Mouse (Mus musculus) activated CD4-positive, CD25-positive, alpha-beta regulatory T cell, adult 4 months (primary cell): ENCODE results near the gene Elk3. TPM values are rescaled to one million over a fixed set of nuclear protein-coding genes. Genes with fewer than 3 reads are reported as not detected.

Experiments used
- ATAC-seq: one replicate; pipeline ENCODE4 v1.8.0; 2017
- polyA plus RNA-seq, 2 experiments: library from polyadenylated mRNA; unstranded; fragments of 100-300 nt; shearing (Covaris generic); gene quantifications; one replicate each; pipeline ENCODE4 v1.2.1; 2017

The Elk3 gene
- polyA plus RNA-seq, 2 experiments from 2014 or later: 30.4 to 37.0 TPM

- no peak for ATAC-seq
Observed at GRCm38 (mm10) chr10:93293621-93294020, 17.3 kb downstream of the Elk3 start.

GRCm38 (mm10) chr10:93291843-93292242 is 19.1 kb downstream of the Elk3 start:
- peak; percentile 76 for ATAC-seq

- no peak for ATAC-seq
Observed at GRCm38 (mm10) chr10:93291352-93291751, 19.6 kb downstream of the Elk3 start.

GRCm38 (mm10) chr10:93289404-93289803 is 21.5 kb downstream of the Elk3 start:
- no peak for ATAC-seq

GRCm38 (mm10) chr10:93288336-93288735 is 22.6 kb downstream of the Elk3 start:
- ATAC-seq: no peak

GRCm38 (mm10) chr10:93287551-93288145 is 23.3 kb downstream of the Elk3 start:
- ATAC-seq: no peak

GRCm38 (mm10) chr10:93285489-93285888 is 25.4 kb downstream of the Elk3 start:
- ATAC-seq: no peak

- no peak for ATAC-seq
Observed at GRCm38 (mm10) chr10:93283258-93283657, 27.7 kb downstream of the Elk3 start.

- ATAC-seq: no peak
Observed at GRCm38 (mm10) chr10:93282526-93282964, 28.4 kb downstream of the Elk3 start.

- ATAC-seq: no peak
Observed at GRCm38 (mm10) chr10:93281092-93281491, 29.8 kb downstream of the Elk3 start.

GRCm38 (mm10) chr10:93280586-93280985 is 30.3 kb downstream of the Elk3 start:
- ATAC-seq: no peak

GRCm38 (mm10) chr10:93279062-93279461 is 31.9 kb downstream of the Elk3 start:
- ATAC-seq: no peak

- no peak for ATAC-seq
Observed at GRCm38 (mm10) chr10:93278361-93278760, 32.6 kb downstream of the Elk3 start.

- no peak for ATAC-seq
Observed at GRCm38 (mm10) chr10:93276857-93277256, 34.1 kb downstream of the Elk3 start.

GRCm38 (mm10) chr10:93276349-93276763 is 34.6 kb downstream of the Elk3 start:
- no peak for ATAC-seq

GRCm38 (mm10) chr10:93275212-93276136 is 35.5 kb downstream of the Elk3 start:
- no peak for ATAC-seq

- peak; percentile 70 for ATAC-seq
Observed at GRCm38 (mm10) chr10:93274277-93274696, 36.6 kb downstream of the Elk3 start.

- ATAC-seq: peak; percentile 87
Observed at GRCm38 (mm10) chr10:93272986-93273982, 37.7 kb downstream of the Elk3 start.

GRCm38 (mm10) chr10:93271831-93272230 is 39.1 kb downstream of the Elk3 start:
- ATAC-seq: no peak

GRCm38 (mm10) chr10:93270889-93271460 is 40.0 kb downstream of the Elk3 start:
- ATAC-seq: no peak

GRCm38 (mm10) chr10:93269744-93270143 is 41.2 kb downstream of the Elk3 start:
- ATAC-seq: no peak

- ATAC-seq: no peak
Observed at GRCm38 (mm10) chr10:93268339-93268738, 42.6 kb downstream of the Elk3 start.
